Mouse (Mus musculus) 3134 (cell line): ENCODE results near the gene Tmem129.

Experiments
- DNase-seq: peaks from one replicate; pipeline ENCODE4 v3.0.0-alpha.2; 2011; ENCODE audit warnings: low spot score; ENCODE audit not compliant: insufficient read length; ENCODE audit errors: extremely low read depth

The Tmem129 gene

DNA sequence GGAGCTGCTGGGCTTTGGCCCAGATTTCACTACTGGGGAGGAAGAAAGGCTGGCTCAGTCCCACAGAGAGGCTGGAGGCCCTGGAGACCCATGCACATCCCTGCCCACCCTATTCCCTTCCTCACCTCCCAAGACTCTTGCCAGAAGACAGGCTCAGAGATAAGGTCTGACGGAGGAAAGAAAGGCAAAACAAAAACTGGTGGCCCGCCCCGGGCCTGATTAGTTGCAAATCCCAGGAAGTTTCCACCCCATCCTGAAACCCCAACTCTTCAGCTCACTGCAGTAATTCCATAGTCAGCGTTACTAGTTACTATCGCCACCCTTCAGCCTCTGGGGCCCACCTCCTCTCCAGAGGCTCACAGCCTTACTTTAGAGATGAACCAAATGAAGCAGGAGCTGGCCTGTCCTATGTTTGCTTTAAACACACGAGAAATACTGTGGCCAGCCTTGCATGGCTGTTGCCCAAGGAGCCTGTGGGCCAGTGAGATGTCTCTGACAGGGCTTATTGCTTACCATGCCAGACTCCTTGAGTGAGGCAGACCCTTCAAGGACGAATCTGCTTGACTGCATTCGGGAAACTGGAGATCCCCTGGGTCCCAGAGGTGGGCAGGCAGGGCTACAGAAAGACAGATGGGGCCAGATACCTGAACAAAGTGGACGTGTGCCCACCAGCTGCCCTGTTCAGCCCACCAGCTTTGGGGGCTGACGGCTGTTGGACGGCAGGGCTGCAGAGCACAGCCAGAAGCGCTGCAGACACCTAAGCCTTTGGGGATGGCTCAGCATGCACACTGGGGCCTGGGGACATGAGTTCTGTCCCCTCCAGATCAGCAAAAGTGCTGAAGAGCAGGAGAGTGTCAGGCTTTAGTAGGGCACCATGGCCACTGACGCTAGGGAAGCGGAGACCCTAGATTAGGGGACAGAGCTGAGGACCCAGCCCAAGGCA lies 30.3 kb upstream of the Tmem129 start:
- DNase-seq, result no peak

DNA sequence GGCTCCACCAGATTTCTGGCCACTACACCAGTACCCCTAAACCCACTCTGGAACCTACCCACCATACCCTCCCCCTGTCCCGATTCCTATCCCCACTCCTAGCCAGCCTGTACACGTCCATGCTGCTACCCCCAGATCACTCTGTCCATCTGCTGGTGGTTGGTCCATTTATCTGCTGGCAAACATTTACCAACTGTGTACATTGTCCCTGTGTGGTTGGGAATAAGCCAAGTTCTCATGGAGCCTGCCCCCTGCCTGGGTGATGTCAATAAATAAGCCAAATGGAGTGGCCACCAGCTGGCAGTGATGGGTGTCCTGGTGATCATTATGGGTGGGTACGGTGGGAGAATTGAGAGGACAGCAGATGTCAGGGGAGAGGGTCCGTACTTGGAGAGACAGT lies 28.9 kb upstream of the Tmem129 start:
- no peak for DNase-seq

DNA sequence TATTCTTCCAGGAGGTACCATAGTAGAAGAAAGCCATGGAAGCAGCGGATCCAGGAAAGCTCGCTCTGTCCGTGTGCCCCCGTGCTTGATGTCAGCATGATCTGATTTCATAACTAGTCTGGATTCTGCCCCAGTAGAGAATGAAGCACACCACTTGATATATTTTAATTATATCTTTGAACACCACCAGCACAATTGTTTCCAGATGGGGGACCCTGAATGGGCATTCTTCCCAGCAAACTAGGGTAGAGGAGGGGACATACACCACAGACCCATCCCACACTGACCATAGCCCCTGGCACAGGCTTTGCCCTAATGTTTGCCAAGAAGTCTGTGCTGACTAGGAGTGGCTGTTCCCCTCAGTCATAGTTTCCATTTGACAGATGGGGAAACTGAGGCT lies 26.7 kb upstream of the Tmem129 start:
- no peak for DNase-seq

DNA sequence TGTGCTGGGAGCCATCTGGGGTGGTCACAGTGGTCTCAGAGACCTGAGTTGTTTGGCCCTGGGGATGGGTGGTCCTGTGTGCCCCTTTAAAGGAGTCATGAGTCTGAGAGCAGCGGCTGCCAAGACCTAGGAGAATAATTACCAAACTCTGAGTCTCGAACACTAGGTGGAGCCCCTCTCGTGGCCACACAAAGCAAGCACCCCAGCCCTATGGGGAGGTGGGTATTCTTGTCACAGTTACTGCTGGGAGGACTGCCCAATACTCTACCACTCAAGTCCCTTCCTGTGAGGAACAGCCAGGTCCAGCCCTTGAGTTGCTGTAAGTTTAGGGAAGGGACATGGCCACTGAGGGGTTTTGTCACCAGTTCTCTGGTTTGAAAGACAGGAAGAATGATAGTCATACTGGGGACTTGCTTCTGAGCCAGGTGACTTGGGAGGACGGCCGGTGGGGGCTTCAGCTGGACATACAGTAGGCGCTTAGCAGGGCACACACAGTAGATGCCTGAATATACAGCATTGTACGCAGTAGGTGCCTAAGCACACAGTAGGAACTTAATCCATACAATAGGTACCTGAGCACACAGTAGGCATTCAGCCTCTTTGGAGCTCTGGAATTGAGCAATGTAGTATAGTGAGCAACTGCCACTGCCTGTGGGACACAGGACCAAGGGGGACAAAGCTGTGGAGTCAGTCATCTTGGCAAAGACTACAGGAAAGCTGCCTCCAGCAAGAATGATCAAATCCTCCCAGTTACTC lies 25.9 kb upstream of the Tmem129 start:
- no peak for DNase-seq

DNA sequence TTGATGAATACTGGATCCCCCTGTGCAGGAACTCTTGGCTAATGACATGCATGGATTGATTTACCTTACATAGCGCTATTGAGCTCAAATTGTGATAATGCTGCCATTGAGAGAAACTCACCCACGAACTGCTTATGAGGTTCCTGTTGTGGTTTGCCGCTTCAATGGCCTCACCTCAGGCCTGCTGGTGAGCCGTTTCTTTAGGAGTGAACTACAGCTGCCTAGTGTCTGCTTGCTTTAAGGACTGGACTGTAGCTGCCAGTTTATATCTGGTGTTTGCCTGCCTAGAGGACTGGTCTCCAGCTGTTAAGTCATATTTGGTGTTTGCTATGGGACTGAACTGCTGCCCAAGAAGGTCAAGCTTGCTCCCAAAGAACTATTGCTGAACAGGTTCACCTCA lies 24.7 kb upstream of the Tmem129 start:
- no peak for DNase-seq

DNA sequence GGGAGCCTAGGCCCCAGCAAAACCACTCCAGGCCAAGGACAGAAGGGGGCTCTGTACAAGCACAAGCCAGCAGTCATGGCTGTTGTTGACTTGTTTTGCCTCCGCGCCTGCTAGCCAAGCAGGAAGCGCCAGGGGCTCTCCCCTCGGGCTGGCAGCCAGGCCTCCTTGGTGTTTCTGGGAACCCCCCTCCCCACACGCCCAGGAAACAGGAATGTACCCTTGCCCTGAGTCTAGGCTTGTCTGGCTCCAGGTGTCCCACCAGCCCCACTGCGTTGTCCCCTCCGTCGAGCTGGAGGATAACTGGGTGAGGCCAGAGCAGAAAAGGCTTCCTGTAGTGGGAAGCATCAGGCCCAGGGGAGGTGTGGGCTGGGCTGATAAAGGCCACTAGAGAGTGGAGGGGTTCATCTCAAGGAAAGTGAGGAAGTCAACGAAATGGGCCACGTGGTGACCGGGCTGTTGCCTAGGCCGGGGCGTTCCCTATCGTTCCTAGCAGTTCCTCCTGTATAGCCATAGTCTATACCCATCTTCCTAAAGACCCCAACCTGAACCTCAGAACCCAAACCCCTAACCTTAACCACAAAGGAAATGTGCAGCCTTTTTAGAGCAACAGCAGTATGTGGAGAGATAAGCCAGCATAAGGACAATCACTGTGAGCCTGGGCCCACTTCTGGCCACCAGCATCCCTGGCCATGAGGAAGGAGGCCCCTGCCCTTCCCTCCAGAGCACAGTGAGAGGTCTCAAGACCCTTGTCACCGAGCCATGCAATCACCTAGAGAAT lies 23.6 kb upstream of the Tmem129 start:
- no peak for DNase-seq

DNA sequence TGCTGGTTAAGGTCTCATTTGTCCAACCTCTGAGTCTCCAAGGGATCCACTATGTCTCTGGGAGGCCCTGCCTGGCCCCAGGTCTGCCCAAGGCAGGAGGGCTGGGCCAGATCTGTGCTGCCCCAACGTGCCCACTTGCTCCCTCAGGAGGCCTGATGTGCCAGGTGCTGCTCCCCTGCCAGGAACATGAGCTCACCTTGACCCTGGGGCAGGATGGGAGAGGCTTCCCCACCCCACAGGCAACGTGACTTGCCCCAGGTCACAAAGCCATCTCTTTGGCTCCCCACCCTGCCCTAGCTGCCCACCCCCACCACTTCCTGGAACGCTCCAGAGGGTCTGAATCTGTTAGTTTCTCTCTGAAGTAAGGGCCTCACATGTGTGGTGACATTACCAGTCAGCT lies 22.8 kb upstream of the Tmem129 start:
- DNase-seq, result no peak

DNA sequence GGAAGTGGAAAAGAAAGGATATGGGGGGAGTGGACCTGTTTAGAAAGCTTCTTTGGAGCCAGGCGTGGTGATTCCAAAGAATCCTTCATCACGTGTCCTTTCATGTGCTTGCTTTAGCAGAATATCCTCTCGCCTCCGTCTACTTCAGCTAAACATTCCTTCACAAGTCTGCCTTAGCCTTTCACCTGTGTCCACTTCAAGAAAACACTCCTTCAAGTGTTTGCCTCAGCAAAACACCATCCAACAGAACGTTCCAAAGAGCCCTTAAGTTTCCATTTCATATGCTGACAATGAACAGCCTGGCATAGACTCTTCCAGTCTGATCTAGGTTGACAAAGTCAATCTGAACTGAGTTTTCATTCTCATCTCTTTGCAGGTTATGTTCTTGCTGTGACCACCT lies 20.0 kb upstream of the Tmem129 start:
- DNase-seq, result no peak

DNA sequence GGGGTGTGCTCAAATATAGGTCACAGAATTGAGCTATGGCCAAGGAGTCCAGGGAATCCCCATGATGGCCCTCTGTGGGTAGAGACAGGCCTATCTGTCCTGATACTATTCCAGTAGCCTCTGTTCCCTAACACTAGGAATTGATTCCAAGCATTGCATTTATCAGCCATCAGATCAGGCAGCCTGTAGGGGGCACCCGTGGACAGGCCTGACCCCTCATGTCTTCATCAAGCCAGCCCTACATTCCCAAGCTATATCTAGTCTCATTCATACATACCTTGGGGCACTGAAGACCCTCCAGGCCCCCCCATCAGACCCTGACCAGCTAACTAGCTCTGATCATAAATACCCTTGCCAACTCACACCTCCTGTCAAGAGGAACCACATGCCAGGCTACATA lies 17.7 kb upstream of the Tmem129 start:
- DNase-seq, result no peak

DNA sequence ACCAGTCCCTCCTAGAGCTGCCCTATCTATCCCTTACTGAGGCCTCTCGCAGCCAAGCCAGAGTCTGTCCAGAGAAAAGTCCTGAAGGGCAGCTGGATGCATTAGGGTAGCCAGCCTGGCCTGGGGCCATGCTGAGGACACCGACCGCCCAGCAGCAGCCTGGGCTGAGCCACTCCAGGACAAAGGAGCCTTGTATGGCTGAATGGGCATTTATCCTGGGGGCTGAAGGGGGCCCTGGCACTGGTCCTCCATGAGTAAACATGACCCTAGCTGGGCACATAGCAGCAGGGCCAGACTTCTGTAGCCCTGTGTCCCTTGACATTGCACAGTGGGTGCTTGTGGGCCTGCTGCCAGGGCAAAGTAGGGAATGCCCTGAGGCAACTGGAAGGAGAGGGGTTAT lies 16.2 kb upstream of the Tmem129 start:
- peak; percentile 20 for DNase-seq

DNA sequence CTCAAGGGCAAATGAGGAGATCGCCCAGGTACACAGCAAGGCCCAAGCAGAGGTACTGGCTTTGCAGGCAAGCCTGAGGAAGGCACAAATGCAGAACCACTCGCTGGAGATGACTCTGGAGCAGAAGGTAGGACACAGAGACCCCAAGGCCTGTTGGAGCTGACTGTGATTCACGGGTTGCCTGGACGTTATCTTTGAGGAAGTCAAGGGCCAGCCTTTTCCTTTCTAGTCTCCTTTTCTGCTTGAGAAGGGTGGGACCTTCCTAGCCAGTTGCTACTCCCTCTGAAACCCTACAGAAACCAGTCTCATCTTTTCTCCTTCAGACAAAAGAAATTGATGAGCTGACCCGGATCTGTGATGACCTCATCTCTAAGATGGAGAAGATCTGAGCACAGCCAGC lies 13.4 kb upstream of the Tmem129 start:
- no peak for DNase-seq

DNA sequence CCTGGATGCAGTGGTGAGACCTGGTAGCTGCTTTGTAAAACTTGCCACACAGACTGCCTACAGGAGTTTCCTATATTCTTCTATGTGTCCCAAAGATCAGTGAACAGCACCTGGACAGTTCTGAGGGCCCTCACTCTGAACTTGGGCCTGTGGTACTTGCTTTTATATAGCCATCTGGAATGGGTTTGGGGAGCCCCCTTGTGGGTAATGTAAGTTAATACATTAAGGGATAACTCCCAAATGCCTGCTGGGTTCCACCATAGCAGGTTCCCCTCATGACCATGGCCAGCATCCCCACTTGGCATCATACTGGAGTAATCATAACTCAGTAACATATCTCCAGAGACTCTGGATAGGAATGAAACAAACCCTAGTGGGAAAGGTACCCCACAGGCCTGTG lies 10.0 kb upstream of the Tmem129 start:
- no peak for DNase-seq

DNA sequence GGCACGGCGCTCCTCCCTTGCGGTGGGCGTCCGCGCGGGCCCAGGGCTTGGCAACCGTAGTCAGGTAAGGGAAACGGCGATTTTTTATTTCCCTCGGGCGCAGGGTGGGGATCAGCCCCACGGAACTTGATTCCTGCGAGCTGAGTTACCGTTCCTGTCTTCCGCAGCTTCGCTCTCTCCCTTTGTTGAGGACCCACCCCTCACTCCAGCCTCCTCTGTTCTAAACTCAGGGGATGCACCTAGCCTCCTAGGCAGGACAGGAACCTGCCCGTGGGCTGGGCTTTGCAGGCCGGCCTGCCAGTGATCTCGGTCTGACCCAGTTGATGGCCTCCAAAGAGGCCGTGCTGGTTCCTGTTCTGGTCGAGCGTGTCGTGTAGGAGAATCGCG lies 441 bp upstream of the Tmem129 start:
- DNase-seq, result no peak

DNA sequence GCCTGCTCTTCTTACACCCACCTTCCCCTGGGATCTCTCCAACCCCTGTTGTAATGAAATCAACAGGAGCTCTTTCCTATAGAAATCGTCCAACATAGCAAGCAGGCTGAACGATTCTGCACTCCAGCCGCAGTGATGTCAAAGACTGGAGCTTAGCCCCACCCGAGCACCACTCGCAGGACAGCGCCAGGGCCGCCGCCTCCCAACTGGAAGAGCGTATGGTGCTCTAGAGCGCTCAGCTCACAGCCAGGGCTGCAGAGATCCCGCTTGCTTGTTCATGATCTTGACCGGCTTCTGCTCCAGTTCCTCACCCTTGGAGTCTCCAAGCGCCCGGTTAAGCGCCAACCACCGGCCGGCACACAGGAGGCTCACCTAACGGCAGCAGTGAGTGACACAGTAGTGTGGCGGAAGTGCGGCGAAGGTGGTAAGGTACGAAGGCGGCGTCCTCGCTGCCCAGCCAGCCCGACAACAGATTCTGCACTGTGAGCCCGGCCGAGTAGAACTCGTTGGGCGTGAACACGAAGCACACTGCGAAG lies 897 bp downstream of the Tmem129 start:
- DNase-seq, result no peak

DNA sequence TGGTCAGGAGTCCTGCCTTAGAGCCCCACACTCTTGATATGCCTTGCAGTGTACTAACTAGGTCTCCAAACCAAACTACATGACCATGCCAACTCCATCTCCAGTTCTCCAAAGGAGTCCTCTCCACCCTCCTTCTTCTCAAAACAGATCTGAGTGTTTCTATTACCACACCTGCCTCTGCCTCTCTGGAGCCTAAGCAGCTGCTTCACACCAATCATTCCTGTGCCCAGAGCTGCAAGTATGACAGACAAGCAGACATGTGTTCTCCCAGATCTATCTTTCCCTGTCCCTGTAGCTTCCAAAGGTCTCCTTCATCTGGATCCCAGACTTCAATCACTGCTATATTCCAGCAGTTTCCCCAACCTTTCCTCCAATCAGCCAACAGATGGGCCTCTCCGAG lies 1.5 kb downstream of the Tmem129 start:
- no peak for DNase-seq

DNA sequence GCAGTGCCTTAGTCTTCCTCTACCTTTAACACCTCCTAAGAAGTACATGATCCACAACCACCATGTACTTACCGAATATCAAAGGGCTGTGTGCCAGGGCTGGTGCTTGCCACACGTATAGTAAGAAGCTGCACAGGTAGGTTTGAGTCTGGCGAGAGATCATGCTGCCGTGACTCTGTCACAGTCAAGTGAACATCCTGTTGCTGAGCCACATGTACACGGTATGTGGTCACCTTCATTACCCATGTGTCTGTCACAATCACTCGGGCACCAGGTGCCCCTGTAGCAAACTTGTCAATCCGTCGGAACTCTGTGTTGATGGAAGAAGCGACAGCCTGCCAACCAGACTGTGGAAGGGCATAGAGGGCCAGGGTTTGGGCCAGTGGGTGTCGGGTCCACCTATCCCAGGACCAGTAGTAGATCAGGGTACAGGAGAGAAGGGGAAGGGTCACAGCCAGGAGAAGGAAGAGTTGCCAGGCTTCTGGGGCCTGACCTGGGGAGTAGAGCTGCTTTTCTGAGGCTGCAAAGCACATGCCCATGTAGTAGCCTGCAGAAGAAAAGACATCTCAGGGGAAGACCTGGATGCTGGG lies 2.9 kb downstream of the Tmem129 start:
- no peak for DNase-seq

DNA sequence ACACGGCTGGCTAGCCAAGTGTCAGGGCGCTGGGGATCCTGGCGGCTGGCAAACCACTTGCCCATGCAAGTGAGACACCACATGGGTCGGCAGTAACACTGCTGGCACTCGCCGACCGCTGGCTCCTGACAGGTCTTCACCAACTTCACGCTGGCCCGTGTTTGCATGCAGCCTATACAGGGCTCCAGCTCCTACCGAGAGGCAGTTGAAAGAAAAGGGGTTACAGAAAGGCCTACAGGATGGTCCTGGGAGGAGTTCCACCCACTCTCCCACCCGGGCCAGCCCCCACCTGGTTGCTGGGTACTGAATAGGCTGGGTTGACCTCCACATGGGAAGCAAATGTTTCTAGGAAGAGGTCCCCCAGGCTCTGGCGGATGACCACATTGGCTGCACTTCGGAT lies 3.8 kb downstream of the Tmem129 start:
- DNase-seq, result no peak

DNA sequence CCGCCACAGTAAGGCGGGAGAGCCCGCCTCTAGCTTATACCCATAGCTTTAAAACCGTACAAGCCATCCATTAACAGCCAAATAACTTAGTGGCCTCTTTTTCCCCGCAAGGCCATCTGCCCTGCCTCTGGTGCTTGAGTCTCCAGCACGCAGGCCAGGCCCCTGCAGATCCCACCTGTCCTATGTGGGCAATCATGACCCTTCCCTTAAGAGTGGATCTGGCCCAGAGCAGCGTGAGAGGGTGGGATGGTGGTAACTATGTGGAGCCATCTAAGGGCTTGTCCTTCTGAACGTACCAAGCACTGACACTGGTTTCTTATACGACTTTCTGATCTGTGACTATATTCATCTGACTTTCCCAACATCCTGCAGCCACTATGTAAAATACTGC lies 5.4 kb downstream of the Tmem129 start:
- DNase-seq, result no peak

DNA sequence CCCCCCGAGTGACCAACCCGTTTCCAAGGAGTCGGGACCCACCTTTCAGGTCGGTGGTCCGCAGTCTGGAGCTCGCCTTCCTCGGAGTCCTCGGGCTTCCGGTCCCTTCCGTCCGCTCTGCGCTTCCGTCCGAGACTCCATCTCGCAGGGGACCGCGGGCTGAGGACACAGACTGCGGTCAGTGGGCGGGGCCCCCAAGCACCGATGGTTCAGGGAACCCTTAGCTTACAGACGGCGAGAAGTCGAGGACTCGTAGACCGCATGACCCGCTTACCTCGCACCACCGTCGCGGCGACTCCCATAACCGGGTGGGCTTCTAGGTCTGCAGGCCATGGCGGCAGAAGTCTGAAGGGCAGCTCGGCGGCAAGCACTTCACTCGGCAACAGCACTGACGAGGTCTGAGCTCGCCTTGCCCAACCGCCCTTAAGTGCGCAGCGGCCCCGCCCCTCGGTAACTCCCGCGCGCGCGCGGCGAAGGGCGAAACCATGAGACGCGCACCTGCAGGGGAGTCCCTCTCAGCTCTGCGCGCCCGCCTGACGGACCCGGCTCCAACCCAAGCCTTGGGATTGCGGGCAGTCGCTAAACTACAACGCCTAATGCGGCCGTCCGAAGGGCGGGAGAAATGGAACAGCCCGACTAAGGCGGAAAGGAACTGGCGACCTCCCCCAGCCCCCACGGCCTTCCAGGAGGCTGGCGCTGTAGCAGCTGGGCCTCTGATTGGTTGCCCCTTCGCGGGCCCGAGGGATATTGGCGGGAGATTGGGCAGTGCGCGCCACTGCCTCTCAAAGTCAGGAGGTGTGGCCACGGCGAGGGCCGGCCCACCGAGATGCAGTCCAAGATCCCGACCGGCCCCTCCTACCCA lies 6.1 kb downstream of the Tmem129 start, which contains the start of gene Slbp:
Gene Slbp, minus strand, starts transcription at position 654 of the 862 bp plus-strand sequence.
- peak; percentile 98 for DNase-seq

DNA sequence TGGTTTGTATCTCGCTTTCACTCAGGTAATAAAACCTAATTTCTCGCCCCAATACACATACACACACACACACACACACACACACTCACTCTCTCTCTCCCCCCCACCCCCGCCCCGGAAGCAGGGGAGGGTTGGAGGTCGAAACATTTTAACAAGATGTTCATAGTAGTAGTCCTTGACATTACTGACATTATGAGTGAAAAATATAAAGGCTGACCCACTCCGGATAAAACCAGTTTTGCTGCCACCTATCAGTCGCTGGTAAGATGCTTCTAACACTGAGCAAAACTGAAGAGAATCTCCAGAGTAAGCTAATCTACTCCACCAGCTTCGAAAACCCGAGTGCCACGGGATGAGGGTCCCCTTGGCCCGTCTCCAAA lies 6.7 kb downstream of the Tmem129 start:
- DNase-seq, result no peak
